Comparison of ENCODE assay signal across 12 mouse cellular contexts in the genomic region with DNA sequence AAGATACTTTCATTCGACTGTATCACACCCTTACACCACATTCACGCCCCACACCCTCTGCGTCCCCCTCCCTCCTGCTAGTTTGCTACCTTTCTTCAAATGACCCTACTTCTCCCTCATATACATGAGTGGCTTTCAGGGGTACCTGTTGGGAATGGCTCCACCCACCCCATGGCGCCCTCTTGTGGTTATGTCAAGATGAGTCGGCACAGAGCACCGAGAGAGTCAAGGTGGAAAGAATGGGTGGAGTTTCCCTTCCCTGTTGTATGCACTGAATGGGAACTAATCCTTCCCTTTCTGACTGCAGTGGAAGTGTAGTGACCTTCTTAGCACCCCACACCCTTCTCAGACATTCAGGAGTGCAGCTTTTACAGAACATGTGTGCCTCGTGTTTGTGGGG. TPM values are rescaled to one million over a fixed set of nuclear protein-coding genes. Genes with fewer than 3 reads are reported as not detected.
DNase-seq lines count a peak whose midpoint lies in the region; TF ChIP-seq lines count a peak whose summit lies in the region.
"Had no signal": no experiment of that assay in that cellular context is flagged by ENCODE, and none has a peak within 500 bp of the region (broad histone marks: within the 10 kb centered on the region; RNA-seq: fewer than 3 reads in every experiment).

No protein-coding gene starts in this region.

- H3K27ac ChIP-seq in heart, adult 2 months, result no peak overlapping the region
- H3K27ac ChIP-seq in heart, embryonic 10.5 days, result no peak overlapping the region
- H3K27ac ChIP-seq: hindbrain, embryonic 12.5 days; limb, embryonic 15.5 days; lung, embryonic 15.5 days had no signal

- TF ChIP-seq POLR2A in heart, adult 2 months (IDR thresholded peaks at IDR 0.05; ENCODE audit: insufficient read depth, low read depth, low read length), result no peak

- H3K79me2 ChIP-seq in heart, adult 2 months (replicated peaks; ENCODE audit: control insufficient read depth, insufficient read depth, low read length), result peaks cover 2% of the 10 kb centered on the region; the same call in 1 of the 2 replicates

- no peak for TF ChIP-seq EP300 in heart, adult 2 months (IDR thresholded peaks at IDR 0.05; ENCODE audit: insufficient read depth, low read depth, low read length)

- H3K4me3 ChIP-seq in heart, adult 2 months, result no peak overlapping the region
- H3K4me3 ChIP-seq in heart, embryonic 10.5 days, result no peak overlapping the region
- H3K4me3 ChIP-seq: hindbrain, embryonic 12.5 days; limb, embryonic 15.5 days; lung, embryonic 15.5 days had no signal

- no peak overlapping the region for H3K9ac ChIP-seq in heart, adult 2 months (ENCODE audit: low read depth, low read length)
- H3K9ac ChIP-seq: hindbrain, embryonic 12.5 days; limb, embryonic 15.5 days; lung, embryonic 15.5 days had no signal

- no peaks in the 10 kb centered on the region for H3K27me3 ChIP-seq in heart, adult 2 months (ENCODE audit: control insufficient read depth, insufficient read depth, low read length)
- no peaks in the 10 kb centered on the region for H3K27me3 ChIP-seq in heart, embryonic 10.5 days (ENCODE audit: insufficient read depth, poor library complexity, severe bottlenecking)
- H3K27me3 ChIP-seq: hindbrain, embryonic 12.5 days; limb, embryonic 15.5 days; lung, embryonic 15.5 days had no signal

- no peaks in the 10 kb centered on the region for H3K9me3 ChIP-seq in heart, embryonic 10.5 days
- H3K9me3 ChIP-seq: hindbrain, embryonic 12.5 days; limb, embryonic 15.5 days; lung, embryonic 15.5 days had no signal

- WGBS in heart, adult 2 months, result 73% methylated on average over 7 of the region's 7 CpGs
- 76% methylated on average over 7 of the region's 7 CpGs for WGBS in heart, embryonic 10.5 days

- H3K4me1 ChIP-seq in heart, adult 2 months (ENCODE audit: control insufficient read depth, insufficient read depth, low read length), result no peaks in the 10 kb centered on the region; the same call in 1 of the 2 replicates
- H3K4me1 ChIP-seq in heart, embryonic 10.5 days, result peaks cover 8% of the 10 kb centered on the region
- H3K4me1 ChIP-seq: limb, embryonic 15.5 days; lung, embryonic 15.5 days had no signal

- H3K36me3 ChIP-seq in heart, adult 2 months (ENCODE audit: control insufficient read depth, insufficient read depth, low read length), result no peaks in the 10 kb centered on the region
- no peaks in the 10 kb centered on the region for H3K36me3 ChIP-seq in heart, embryonic 10.5 days
- H3K36me3 ChIP-seq: hindbrain, embryonic 12.5 days; limb, embryonic 15.5 days; lung, embryonic 15.5 days had no signal

- DNase-seq in adrenal gland, postnatal 10 days, result peak; percentile 10
- no peak for DNase-seq in adrenal gland, postnatal 4 days (ENCODE audit: low spot score in 2 of 2)
- DNase-seq in heart, adult 2 months, result no peak
- DNase-seq in heart, embryonic 10.5 days (ENCODE audit: low spot score), result no peak
- peak; percentile 0 for DNase-seq in lung, postnatal 25 days (ENCODE audit: low spot score)
- DNase-seq in lung, postnatal 4 days, result no peak
- DNase-seq in adipocyte (ENCODE audit: low spot score), result peak; percentile 14
- DNase-seq in embryo, embryonic 11 days, result no peak
- DNase-seq: kidney, adult 18-20 months had no signal

- TF ChIP-seq CTCF in heart, adult 2 months (IDR thresholded peaks at IDR 0.05), result peak; percentile 53

- intact Hi-C loops in heart, adult 2 months (cut with DNase I), result loop anchor here (5.0 kb wide), 1 partner anchor 107 kb away; no protein-coding TSS in a partner anchor

RNA-seq across cellular contexts. Expression of gene Cdh13, which starts 51.4 kb away (rescaled TPM):
- 10 to 100 TPM; 25.9 to 31.2 TPM for total RNA-seq in adrenal gland, postnatal 10 days (2021)
- 10 to 100 TPM in 1 of 2 experiments, 1 to 10 TPM in 1; 9.0 to 11.0 TPM for total RNA-seq in adrenal gland, postnatal 4 days (2021)
- total RNA-seq in heart, adult 2 months (2021), result 100 to 1,000 TPM; 162 to 163 TPM
- polyA plus RNA-seq in heart, adult 2 months (2012; rRNA removed), result 172 and 217 TPM in 2 replicates
- polyA plus RNA-seq in heart, embryonic 10.5 days (2016; fragmentation: Nextera tagmentation; extraction: Ambion mirVana), result 14.4 and 28.6 TPM in 2 replicates

Comparison
In these comparisons a context has a peak if more than half of its experiments do, and no peak if none do; other contexts are left out.
1. DNase-seq: peak in adrenal gland, postnatal 10 days (single experiment), lung, postnatal 25 days (single experiment) and adipocyte (single experiment); none in adrenal gland, postnatal 4 days (0 of 2), heart, adult 2 months (0 of 2), heart, embryonic 10.5 days (single experiment), lung, postnatal 4 days (0 of 2) and embryo, embryonic 11 days (single experiment).
2. RNA of gene Cdh13, which starts 51.4 kb away (total RNA-seq): 162 to 163 TPM in heart, adult 2 months; 25.9 to 31.2 TPM in adrenal gland, postnatal 10 days and 9.0 to 11.0 TPM in adrenal gland, postnatal 4 days; every median in the first group is over 4 times any median in the second.